In genomic region chr10:70713306-70713705, GRCm38 (mm10) we compare ENCODE assay signal across 29 mouse cellular contexts. TPM values are rescaled to one million over a fixed set of nuclear protein-coding genes. Genes with fewer than 3 reads are reported as not detected.
DNase-seq lines count a peak whose midpoint lies in the region; ATAC-seq lines count a peak whose summit lies in the region.
"Had no signal": no experiment of that assay in that cellular context is flagged by ENCODE, and none has a peak within 500 bp of the region (broad histone marks: within the 10 kb centered on the region; RNA-seq: fewer than 3 reads in every experiment).

No protein-coding gene starts in this region.

- ATAC-seq in frontal cortex, adult (ENCODE audit: low TSS enrichment): peak; percentile 79
- ATAC-seq in hindbrain, embryonic 14.5 days (ENCODE audit: low FRiP score): no peak
- ATAC-seq in forebrain, embryonic 13.5 days: no peak
- ATAC-seq: forebrain, embryonic 14.5 days; midbrain, embryonic 16.5 days had no signal

- no peak overlapping the region for H3K4me3 ChIP-seq in hindbrain, embryonic 14.5 days (replicated peaks; ENCODE audit: low read length)
- no peak overlapping the region for H3K4me3 ChIP-seq in forebrain, embryonic 13.5 days
- H3K4me3 ChIP-seq: heart, embryonic 12.5 days; hindbrain, embryonic 15.5 days; limb, embryonic 13.5 days; lung, embryonic 15.5 days; stomach, embryonic 15.5 days had no signal

- DNase-seq in frontal cortex, postnatal 14 days (ENCODE audit: low spot score in 2 of 2): no peak
- DNase-seq in left cerebral cortex, adult 11 months (ENCODE audit: low spot score): peak; percentile 25
- no peak for DNase-seq in left cerebral cortex, postnatal 4 days
- DNase-seq in left cerebral cortex, postnatal 14 days (ENCODE audit: low spot score in 2 of 2): peak; percentile 25 to 30
- no peak for DNase-seq in hindbrain, embryonic 14.5 days (ENCODE audit: low spot score)
- DNase-seq: adrenal gland, adult 8-10 months; cerebellum, adult 8-10 months; cerebellum, postnatal 36 days; gastrocnemius, postnatal 25 days; heart, adult 18-20 months; heart, postnatal 4 days; kidney, adult 18-20 months; kidney, postnatal 4 days; lung, postnatal 36 days; thymus, postnatal 14 days had no signal

- H3K9ac ChIP-seq in hindbrain, embryonic 14.5 days: no peak overlapping the region
- H3K9ac ChIP-seq in forebrain, embryonic 13.5 days: no peak overlapping the region
- H3K9ac ChIP-seq: heart, embryonic 12.5 days; hindbrain, embryonic 15.5 days; limb, embryonic 13.5 days; lung, embryonic 15.5 days; stomach, embryonic 15.5 days had no signal

- H3K27me3 ChIP-seq in hindbrain, embryonic 14.5 days (ENCODE audit: control insufficient read depth, insufficient read depth, low read length): no peaks in the 10 kb centered on the region
- H3K27me3 ChIP-seq in forebrain, embryonic 13.5 days: no peaks in the 10 kb centered on the region
- H3K27me3 ChIP-seq: CH12.LX; heart, embryonic 12.5 days; hindbrain, embryonic 15.5 days; limb, embryonic 13.5 days; lung, embryonic 15.5 days; stomach, embryonic 15.5 days had no signal

- WGBS in hindbrain, embryonic 14.5 days: 86% methylated on average over 7 of the region's 7 CpGs
- 92% methylated on average over 7 of the region's 7 CpGs for WGBS in forebrain, embryonic 13.5 days

- H3K9me3 ChIP-seq in hindbrain, embryonic 14.5 days (ENCODE audit: control insufficient read depth, low read length): no peaks in the 10 kb centered on the region
- no peaks in the 10 kb centered on the region for H3K9me3 ChIP-seq in forebrain, embryonic 13.5 days (replicated peaks)
- H3K9me3 ChIP-seq: heart, embryonic 12.5 days; hindbrain, embryonic 15.5 days; limb, embryonic 13.5 days; lung, embryonic 15.5 days; stomach, embryonic 15.5 days had no signal

- intact Hi-C loops in left cerebral cortex, postnatal 4 days (cut with DNase I): loop anchor here (10.0 kb wide), 1 partner anchor 119 kb away; no protein-coding TSS in a partner anchor
- intact Hi-C loops in left cerebral cortex, postnatal 14 days (cut with DNase I): no loop called here

- no peaks in the 10 kb centered on the region for H3K4me1 ChIP-seq in hindbrain, embryonic 14.5 days (replicated peaks; ENCODE audit: control insufficient read depth, insufficient read depth, low read length)
- peaks cover 16% of the 10 kb centered on the region for H3K4me1 ChIP-seq in forebrain, embryonic 13.5 days
- H3K4me1 ChIP-seq: hindbrain, embryonic 15.5 days had no signal

- H3K36me3 ChIP-seq in hindbrain, embryonic 14.5 days (replicated peaks; ENCODE audit: control insufficient read depth, insufficient read depth): no peaks in the 10 kb centered on the region
- H3K36me3 ChIP-seq in forebrain, embryonic 13.5 days (ENCODE audit: poor library complexity, severe bottlenecking): no peaks in the 10 kb centered on the region
- H3K36me3 ChIP-seq: heart, embryonic 12.5 days; hindbrain, embryonic 15.5 days; limb, embryonic 13.5 days; lung, embryonic 15.5 days; stomach, embryonic 15.5 days had no signal

- H3K4me2 ChIP-seq in hindbrain, embryonic 14.5 days (replicated peaks): no peak overlapping the region
- no peak overlapping the region for H3K4me2 ChIP-seq in forebrain, embryonic 13.5 days
- H3K4me2 ChIP-seq: heart, embryonic 12.5 days; hindbrain, embryonic 15.5 days; limb, embryonic 13.5 days; liver, embryonic 11.5 days; lung, embryonic 15.5 days; midbrain, embryonic 11.5 days; stomach, embryonic 15.5 days had no signal

- no peak overlapping the region for H3K27ac ChIP-seq in hindbrain, embryonic 14.5 days
- H3K27ac ChIP-seq in forebrain, embryonic 13.5 days: no peak overlapping the region
- H3K27ac ChIP-seq: hindbrain, embryonic 15.5 days; limb, embryonic 13.5 days; lung, embryonic 15.5 days; stomach, embryonic 15.5 days had no signal

RNA-seq across cellular contexts. Expression of gene Phyhipl, which starts 57.5 kb away (rescaled TPM):
- 100 to 1,000 TPM; 137 to 154 TPM for total RNA-seq in left cerebral cortex, postnatal 4 days (2021)
- total RNA-seq in left cerebral cortex, postnatal 14 days (2021): 100 to 1,000 TPM; 212 to 227 TPM
- 287 and 318 TPM in 2 replicates for polyA plus RNA-seq in hindbrain, embryonic 14.5 days (2014; fragmentation: Nextera tagmentation; extraction: Ambion mirVana)
- polyA plus RNA-seq in forebrain, embryonic 13.5 days (2015; fragmentation: Nextera tagmentation; extraction: Ambion mirVana): 85.8 and 89.9 TPM in 2 replicates
- total RNA-seq: CH12.LX; gastrocnemius, adult 18-20 months; heart, adult 18-20 months; megakaryocyte, adult 5-6 weeks had no signal

Comparison
In these comparisons a context has a peak if more than half of its experiments do, and no peak if none do; other contexts are left out.
1. DNase-seq: peak in left cerebral cortex, adult 11 months (single experiment) and left cerebral cortex, postnatal 14 days (2 of 2); none in frontal cortex, postnatal 14 days (0 of 2), left cerebral cortex, postnatal 4 days (single experiment) and hindbrain, embryonic 14.5 days (single experiment).